Mouse (Mus musculus) lung, embryonic 14.5 days (tissue): ENCODE measurements at regions not wholly inside any gene's neighbourhood (a gene's known extent, or its start where the extent isn't known, plus 50 kb on each side); places are given as distances from the start of the nearest gene placed in this dataset.
A peak's percentile ranks its signal among the peaks of the same experiment; 100 is the strongest.

Experiments
- ATAC-seq: fragments of 200-750 bp; cut with Nextera tagmentation; 2 replicates; pipeline ENCODE4 v1.8.0; 2017; ENCODE audit warnings: mild to moderate bottlenecking, moderate TSS enrichment, moderate library complexity; ENCODE audit not compliant: insufficient read depth
- DNase-seq: peaks from one replicate; pipeline ENCODE4 v3.0.0-alpha.2; 2015
- H3K27ac ChIP-seq: fragments of 300-500 bp; sonication (generic); 2 replicates; pipeline ENCODE4 v1.5.1; 2014; ENCODE audit warnings: low read depth, mild to moderate bottlenecking, moderate library complexity
- H3K27me3 ChIP-seq: fragments of 300-500 bp; sonication (generic); 2 replicates; pipeline ENCODE4 v1.6.1; 2014; ENCODE audit warnings: low read length, control low read depth; ENCODE audit not compliant: insufficient read depth
- H3K36me3 ChIP-seq: fragments of 300-500 bp; sonication (generic); 2 replicates; pipeline ENCODE4 v1.6.1; 2014; ENCODE audit warnings: control low read depth; ENCODE audit not compliant: insufficient read depth
- H3K4me1 ChIP-seq: fragments of 300-500 bp; sonication (generic); 2 replicates; pipeline ENCODE4 v1.6.1; 2014; ENCODE audit warnings: antibody characterized with exemption, control low read depth; ENCODE audit not compliant: insufficient read depth
- H3K4me2 ChIP-seq: fragments of 300-500 bp; sonication (generic); 2 replicates; pipeline ENCODE4 v1.6.1; 2014; ENCODE audit warnings: mild to moderate bottlenecking
- H3K4me3 ChIP-seq: fragments of 300-500 bp; sonication (generic); 2 replicates; pipeline ENCODE4 v1.5.1; 2014; ENCODE audit warnings: low read depth, low read length
- H3K9ac ChIP-seq: fragments of 300-500 bp; sonication (generic); 2 replicates; pipeline ENCODE4 v1.6.1; 2014
- H3K9me3 ChIP-seq: fragments of 300-500 bp; sonication (generic); 2 replicates; pipeline ENCODE4 v1.6.1; 2016; ENCODE audit warnings: low read depth, low read length, control low read depth
- CTCF ChIP-seq: IDR thresholded peaks from 2 replicates; pipeline ENCODE4 v1.5.1; 2016; ENCODE audit warnings: antibody characterized with exemption, low read depth
- WGBS: fragments of 180-500 bp; shearing (Covaris S2); extraction: QIAGEN DNeasy Blood & Tissue Kit; methylation state at CpG from one replicate; pipeline ENCODE4 v1.1.7; 2014; 5-methylcytosine and 5-hydroxymethylcytosine counted together

GRCm38 (mm10) chr7:71193131-71193530 is 158.2 kb downstream of the Gm10295 start:
- no peak overlapping the region for H3K4me2 ChIP-seq
- H3K36me3 ChIP-seq: no peaks in the 10 kb centered on the region
- H3K9me3 ChIP-seq: no peaks in the 10 kb centered on the region
- no peaks in the 10 kb centered on the region for H3K27me3 ChIP-seq
- H3K27ac ChIP-seq: no peak overlapping the region
- H3K4me1 ChIP-seq: no peaks in the 10 kb centered on the region
- ATAC-seq (peak; percentile 79), DNase-seq (peak; percentile 63)
- no peak for TF ChIP-seq CTCF
- WGBS: 14% methylated on average over 7 of the region's 7 CpGs
- H3K9ac ChIP-seq: no peak overlapping the region
- no peak overlapping the region for H3K4me3 ChIP-seq

GRCm38 (mm10) chr7:71190161-71190711 is 161.0 kb downstream of the Gm10295 start:
- WGBS: 79% methylated on average over 12 of the region's 12 CpGs
- DNase-seq (no peak), ATAC-seq (no peak)
- Histone ChIP-seq H3K9ac (no peak overlapping the region), H3K4me2 (no peak overlapping the region), H3K4me3 (no peak overlapping the region), H3K4me1 (no peaks in the 10 kb centered on the region), H3K27ac (no peak overlapping the region), H3K9me3 (no peaks in the 10 kb centered on the region), H3K36me3 (no peaks in the 10 kb centered on the region), H3K27me3 (no peaks in the 10 kb centered on the region)
- TF ChIP-seq CTCF: no peak

GRCm38 (mm10) chr7:71189757-71190156 is 161.5 kb downstream of the Gm10295 start:
- 76% methylated on average over 6 of the region's 6 CpGs for whole genome bisulfite sequencing
- Histone ChIP-seq H3K9me3 (no peaks in the 10 kb centered on the region), H3K36me3 (no peaks in the 10 kb centered on the region), H3K4me3 (no peak overlapping the region), H3K4me1 (no peaks in the 10 kb centered on the region), H3K9ac (no peak overlapping the region), H3K27ac (no peak overlapping the region), H3K27me3 (no peaks in the 10 kb centered on the region), H3K4me2 (no peak overlapping the region)
- no peak for TF ChIP-seq CTCF
- ATAC-seq (no peak), DNase-seq (no peak)

- WGBS: 6% methylated on average over 6 of the region's 6 CpGs
- Histone ChIP-seq H3K4me3 (no peak overlapping the region), H3K36me3 (no peaks in the 10 kb centered on the region), H3K4me2 (0 out of 2 replicates have a peak overlapping the region, but pooled peaks have one; percentile 31), H3K9ac (no peak overlapping the region), H3K27ac (peak overlapping the region; percentile 55; the same call in 1 of the 2 replicates), H3K27me3 (no peaks in the 10 kb centered on the region), H3K9me3 (no peaks in the 10 kb centered on the region), H3K4me1 (no peaks in the 10 kb centered on the region)
- TF ChIP-seq CTCF: no peak
- DNase-seq: peak; percentile 37
- ATAC-seq: no peak
Measured at GRCm38 (mm10) chr7:71188119-71188518, 163.2 kb downstream of the Gm10295 start.

GRCm38 (mm10) chr7:71174871-71175270 is 176.4 kb downstream of the Gm10295 start:
- TF ChIP-seq CTCF: no peak
- no peak overlapping the region for H3K4me2 ChIP-seq
- H3K4me1 ChIP-seq: no peaks in the 10 kb centered on the region
- H3K27ac ChIP-seq: no peak overlapping the region
- H3K4me3 ChIP-seq: no peak overlapping the region
- no peaks in the 10 kb centered on the region for H3K27me3 ChIP-seq
- 68% methylated on average over 4 of the region's 4 CpGs for WGBS
- no peak for ATAC-seq
- no peak overlapping the region for H3K9ac ChIP-seq
- no peak for DNase-seq
- no peaks in the 10 kb centered on the region for H3K36me3 ChIP-seq
- H3K9me3 ChIP-seq: no peaks in the 10 kb centered on the region

- no peaks in the 10 kb centered on the region for H3K9me3 ChIP-seq
- H3K9ac ChIP-seq: no peak overlapping the region
- no peak for TF ChIP-seq CTCF
- no peaks in the 10 kb centered on the region for H3K27me3 ChIP-seq
- no peaks in the 10 kb centered on the region for H3K36me3 ChIP-seq
- H3K27ac ChIP-seq: no peak overlapping the region
- no peak overlapping the region for H3K4me3 ChIP-seq
- H3K4me1 ChIP-seq: no peaks in the 10 kb centered on the region
- H3K4me2 ChIP-seq: no peak overlapping the region
- WGBS: 35% methylated on average over 5 of the region's 5 CpGs
- DNase-seq (no peak), ATAC-seq (no peak)
Measured at GRCm38 (mm10) chr7:71139068-71139467, 212.2 kb downstream of the Gm10295 start.

- 91% methylated on average over 1 of the region's 1 CpGs for WGBS
- Histone ChIP-seq H3K4me1 (0 out of 2 replicates have a peak, but pooled peaks cover 2% of the 10 kb centered on the region), H3K27ac (no peak overlapping the region), H3K9me3 (no peaks in the 10 kb centered on the region), H3K36me3 (no peaks in the 10 kb centered on the region), H3K9ac (no peak overlapping the region), H3K4me2 (no peak overlapping the region), H3K27me3 (no peaks in the 10 kb centered on the region), H3K4me3 (no peak overlapping the region)
- no peak for DNase-seq
- no peak for TF ChIP-seq CTCF
- ATAC-seq: no peak
Measured at GRCm38 (mm10) chr7:71129981-71130380, 221.3 kb downstream of the Gm10295 start.
